Mouse (Mus musculus) cerebellum, adult 8-10 months (tissue): ENCODE results near the gene Nfkbid.
"Not testable (repeated sequence)": the region's sequence is repeated elsewhere in the genome, so short reads cannot be mapped to it uniquely, and the experiment has no call there.

ENCODE experiments used
- DNase-seq: peaks from one replicate; pipeline ENCODE4 v3.0.0; 2022

The Nfkbid gene

DNA sequence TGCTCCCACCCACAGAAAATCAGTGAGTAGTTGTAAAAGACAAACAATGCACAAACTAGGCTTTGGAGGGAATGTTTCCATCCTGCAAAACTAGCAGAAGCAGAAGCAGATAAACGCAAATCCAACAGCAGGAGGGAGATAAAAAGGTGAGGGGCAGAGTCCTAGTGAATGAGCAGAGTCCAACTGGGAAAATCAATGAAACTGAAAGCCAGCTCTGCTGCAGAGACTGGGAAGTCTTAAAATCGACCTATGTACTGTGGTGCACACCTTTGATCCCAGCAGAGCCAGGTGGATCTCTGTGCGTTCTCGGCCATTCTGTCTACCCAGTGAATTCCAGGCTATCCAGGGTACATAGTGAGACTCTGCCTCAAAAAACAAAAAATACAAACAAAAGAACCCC, 53.5 kb downstream of the Nfkbid start:
- no peak for DNase-seq

DNA sequence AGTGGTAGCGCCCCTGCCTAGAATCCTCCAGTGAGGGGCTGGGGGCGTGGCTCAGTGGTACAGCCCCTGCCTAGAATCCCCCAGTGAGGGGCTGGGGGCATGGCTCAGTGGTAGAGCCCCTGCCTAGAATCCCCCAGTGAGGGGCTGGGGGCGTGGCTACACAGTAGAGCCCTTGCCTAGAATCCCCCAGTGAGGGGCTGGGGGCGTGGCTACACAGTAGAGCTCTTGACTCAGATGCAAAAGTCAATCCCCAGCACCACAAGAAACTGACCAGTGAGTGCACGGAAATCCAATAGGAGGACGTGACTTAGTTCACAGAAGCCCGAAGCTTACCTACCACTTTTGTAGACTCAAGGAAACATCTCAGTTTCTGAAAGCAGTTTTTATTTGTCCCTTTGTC, 54.6 kb downstream of the Nfkbid start:
- DNase-seq: not testable (repeated sequence)

DNA sequence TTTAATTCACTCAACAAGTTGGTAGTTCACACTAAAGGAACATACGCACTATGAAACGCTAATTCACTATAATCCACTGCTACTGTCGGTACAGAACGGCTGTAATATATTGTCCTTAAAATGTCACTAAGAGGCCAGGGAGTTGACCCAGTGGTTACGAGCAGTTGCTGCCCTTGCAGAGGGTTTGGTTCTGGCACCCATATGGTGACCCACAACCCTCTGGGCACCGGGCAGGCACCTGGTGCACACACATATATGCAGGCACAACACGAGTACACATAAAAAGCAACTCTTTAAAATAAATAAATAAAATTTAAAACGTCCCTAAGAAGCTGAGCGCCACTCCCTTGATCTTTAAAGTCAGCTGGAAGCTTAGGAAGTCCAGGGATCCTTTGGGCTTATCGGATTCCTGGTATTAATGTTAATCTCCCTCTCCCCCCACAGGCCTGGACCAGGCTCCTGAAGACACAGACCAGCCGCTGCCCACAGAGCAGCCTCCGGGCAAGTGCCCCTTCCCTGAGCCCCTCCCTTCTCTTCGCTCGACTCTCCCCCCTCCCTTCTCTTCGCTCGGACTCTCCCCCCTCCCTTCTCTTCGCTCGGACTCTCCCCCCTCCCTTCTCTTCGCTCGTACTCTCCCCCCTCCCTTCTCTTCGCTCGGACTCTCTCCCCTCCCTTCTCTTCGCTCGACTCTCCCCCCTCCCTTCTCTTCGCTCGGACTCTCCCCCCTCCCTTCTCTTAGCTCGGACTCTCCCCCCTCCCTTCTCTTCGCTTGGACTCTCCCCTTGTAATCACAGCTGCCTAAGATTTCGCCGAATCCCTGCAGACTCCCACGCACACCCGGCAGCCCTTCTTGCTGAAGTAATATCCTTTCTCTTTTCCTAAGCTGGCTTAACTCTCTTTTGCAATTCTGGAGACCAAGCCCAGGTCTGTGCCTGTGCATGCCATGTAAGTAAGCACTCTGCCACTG, 56.2 kb downstream of the Nfkbid start:
- no peak for DNase-seq
